9 mouse cellular contexts compared by ENCODE assay signal in the genomic region with DNA sequence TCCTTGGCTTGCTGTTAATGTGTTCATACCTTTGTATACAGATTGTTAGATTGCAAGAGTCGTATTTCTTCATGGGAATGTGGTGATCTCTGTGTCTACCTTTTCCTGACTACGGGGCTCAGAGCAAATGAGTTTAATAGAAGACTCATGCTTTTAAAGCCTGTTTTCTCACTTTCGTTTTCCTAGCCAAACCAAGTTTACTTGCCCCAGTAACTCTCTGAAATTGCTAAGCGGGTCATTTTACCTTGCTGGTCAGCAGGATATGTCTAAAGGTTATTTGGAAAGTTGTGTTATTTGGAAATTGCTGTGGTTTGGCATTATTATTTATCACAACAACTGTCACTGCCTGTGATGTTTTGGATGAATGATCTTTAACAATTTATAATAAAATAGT. TPM values are rescaled to one million over a fixed set of nuclear protein-coding genes. Genes with fewer than 3 reads are reported as not detected.
DNase-seq lines count a peak whose midpoint lies in the region; ATAC-seq and TF ChIP-seq lines count a peak whose summit lies in the region.
"Had no signal": no experiment of that assay in that cellular context is flagged by ENCODE, and none has a peak within 500 bp of the region (broad histone marks: within the 10 kb centered on the region; RNA-seq: fewer than 3 reads in every experiment).

No protein-coding gene starts in this region.

- H3K9me3 ChIP-seq in embryonic facial prominence, embryonic 10.5 days = no peaks in the 10 kb centered on the region
- H3K9me3 ChIP-seq in intestine, embryonic 16.5 days (ENCODE audit: control insufficient read depth, low read length) = no peaks in the 10 kb centered on the region
- H3K9me3 ChIP-seq in neural tube, embryonic 13.5 days = no peaks in the 10 kb centered on the region

- ATAC-seq in intestine, embryonic 16.5 days = no peak
- ATAC-seq in neural tube, embryonic 13.5 days (ENCODE audit: low read depth) = no peak

- intact Hi-C loops in left cerebral cortex, postnatal 14 days (cut with DNase I) = no loop called here

- peak overlapping the region; percentile 87 for H3K9ac ChIP-seq in intestine, embryonic 16.5 days (ENCODE audit: low read depth, low read length)
- peak overlapping the region; percentile 89 for H3K9ac ChIP-seq in neural tube, embryonic 13.5 days

- DNase-seq in layer of hippocampus, adult 2 months (ENCODE audit: low spot score in 2 of 2) = no peak
- no peak for DNase-seq in layer of hippocampus, adult 9-10 months (ENCODE audit: low spot score)
- no peak for DNase-seq in embryonic facial prominence, embryonic 10.5 days (ENCODE audit: low spot score)
- DNase-seq in left cerebral cortex, postnatal 14 days (ENCODE audit: low spot score in 2 of 2) = no peak
- DNase-seq in testis, postnatal 14 days (ENCODE audit: low spot score) = no peak
- DNase-seq in adrenal gland, adult 2 months = no peak
- DNase-seq: right cerebral cortex, postnatal 25 days had no signal

- peaks cover 18% of the 10 kb centered on the region for H3K36me3 ChIP-seq in embryonic facial prominence, embryonic 10.5 days (replicated peaks)
- no peaks in the 10 kb centered on the region for H3K36me3 ChIP-seq in intestine, embryonic 16.5 days (ENCODE audit: control insufficient read depth, insufficient read depth, low read length)
- H3K36me3 ChIP-seq in neural tube, embryonic 13.5 days = peaks cover 12% of the 10 kb centered on the region; the same call in 1 of the 2 replicates

- no peaks in the 10 kb centered on the region for H3K27me3 ChIP-seq in embryonic facial prominence, embryonic 10.5 days (replicated peaks; ENCODE audit: low read depth, poor library complexity, severe bottlenecking)
- H3K27me3 ChIP-seq in intestine, embryonic 16.5 days (replicated peaks; ENCODE audit: control insufficient read depth, insufficient read depth, low read length) = no peaks in the 10 kb centered on the region
- no peaks in the 10 kb centered on the region for H3K27me3 ChIP-seq in neural tube, embryonic 13.5 days

- peaks cover 27% of the 10 kb centered on the region for H3K4me1 ChIP-seq in embryonic facial prominence, embryonic 10.5 days
- H3K4me1 ChIP-seq in intestine, embryonic 16.5 days (ENCODE audit: control insufficient read depth, insufficient read depth, low read length) = peaks cover 26% of the 10 kb centered on the region
- H3K4me1 ChIP-seq in neural tube, embryonic 13.5 days (replicated peaks) = peaks cover 42% of the 10 kb centered on the region

- TF ChIP-seq CTCF in layer of hippocampus, adult 2 months (conservative IDR thresholded peaks at IDR 0.05) = no peak

- H3K27ac ChIP-seq in layer of hippocampus, adult 2 months = no peak overlapping the region
- H3K27ac ChIP-seq in embryonic facial prominence, embryonic 10.5 days (replicated peaks) = peak overlapping the region; percentile 88; the same call in 1 of the 2 replicates
- no peak overlapping the region for H3K27ac ChIP-seq in intestine, embryonic 16.5 days (ENCODE audit: low read length)
- H3K27ac ChIP-seq in neural tube, embryonic 13.5 days (replicated peaks) = no peak overlapping the region

- peak overlapping the region; percentile 87 for H3K4me2 ChIP-seq in intestine, embryonic 16.5 days (ENCODE audit: low read depth, low read length)
- H3K4me2 ChIP-seq in neural tube, embryonic 13.5 days = peak overlapping the region; percentile 97

- WGBS in embryonic facial prominence, embryonic 10.5 days = 63% methylated on average over 4 of the region's 4 CpGs
- WGBS in intestine, embryonic 16.5 days = 41% methylated on average over 4 of the region's 4 CpGs
- 54% methylated on average over 4 of the region's 4 CpGs for WGBS in neural tube, embryonic 13.5 days

- peak overlapping the region; percentile 93 for H3K4me3 ChIP-seq in layer of hippocampus, adult 2 months
- peak overlapping the region; percentile 97 for H3K4me3 ChIP-seq in embryonic facial prominence, embryonic 10.5 days
- peak overlapping the region; percentile 91 for H3K4me3 ChIP-seq in intestine, embryonic 16.5 days (ENCODE audit: low read length)
- peak overlapping the region; percentile 89 for H3K4me3 ChIP-seq in neural tube, embryonic 13.5 days

RNA-seq across cellular contexts. Expression of gene Ubr4, which starts 29.0 kb away (rescaled TPM):
- 100 to 1,000 TPM; 171 to 176 TPM for total RNA-seq in layer of hippocampus, adult 2 months (2021)
- 60.5 and 64.9 TPM in 2 replicates for polyA plus RNA-seq in embryonic facial prominence, embryonic 10.5 days (2016; fragmentation: Nextera tagmentation; extraction: Ambion mirVana)
- polyA plus RNA-seq in intestine, embryonic 16.5 days (2015; fragmentation: Nextera tagmentation; extraction: Ambion mirVana) = 43.7 and 44.8 TPM in 2 replicates
- 74.8 and 82.5 TPM in 2 replicates for polyA plus RNA-seq in neural tube, embryonic 13.5 days (2015; fragmentation: Nextera tagmentation; extraction: Ambion mirVana)
- 100 to 1,000 TPM; 158 to 164 TPM for total RNA-seq in left cerebral cortex, postnatal 14 days (2021)
- 100 to 1,000 TPM; 123 to 184 TPM for total RNA-seq in adrenal gland, adult 2 months (2021)
- polyA plus RNA-seq in adrenal gland, adult 2 months (2012; rRNA removed) = 174 and 180 TPM in 2 replicates

RNA-seq across cellular contexts. Expression of gene Emc1, which starts 29.1 kb away (rescaled TPM):
- 10 to 100 TPM; 90.8 to 96.6 TPM for total RNA-seq in layer of hippocampus, adult 2 months (2021)
- polyA plus RNA-seq in embryonic facial prominence, embryonic 10.5 days (2016; fragmentation: Nextera tagmentation; extraction: Ambion mirVana) = 30.3 and 33.1 TPM in 2 replicates
- 16.7 and 18.0 TPM in 2 replicates for polyA plus RNA-seq in intestine, embryonic 16.5 days (2015; fragmentation: Nextera tagmentation; extraction: Ambion mirVana)
- 39.9 and 41.7 TPM in 2 replicates for polyA plus RNA-seq in neural tube, embryonic 13.5 days (2015; fragmentation: Nextera tagmentation; extraction: Ambion mirVana)
- total RNA-seq in left cerebral cortex, postnatal 14 days (2021) = 10 to 100 TPM; 77.7 to 82.3 TPM
- total RNA-seq in adrenal gland, adult 2 months (2021) = 10 to 100 TPM; 50.3 to 61.3 TPM
- polyA plus RNA-seq in adrenal gland, adult 2 months (2012; rRNA removed) = 42.1 and 53.3 TPM in 2 replicates

RNA-seq across cellular contexts. Expression of gene Mrto4, which starts 29.1 kb away (rescaled TPM):
- total RNA-seq in layer of hippocampus, adult 2 months (2021) = 10 to 100 TPM; 51.5 to 53.6 TPM
- polyA plus RNA-seq in embryonic facial prominence, embryonic 10.5 days (2016; fragmentation: Nextera tagmentation; extraction: Ambion mirVana) = 180 and 187 TPM in 2 replicates
- polyA plus RNA-seq in intestine, embryonic 16.5 days (2015; fragmentation: Nextera tagmentation; extraction: Ambion mirVana) = 92.4 and 109 TPM in 2 replicates
- polyA plus RNA-seq in neural tube, embryonic 13.5 days (2015; fragmentation: Nextera tagmentation; extraction: Ambion mirVana) = 86.7 and 90.3 TPM in 2 replicates
- total RNA-seq in left cerebral cortex, postnatal 14 days (2021) = 10 to 100 TPM; 38.2 to 48.5 TPM
- total RNA-seq in adrenal gland, adult 2 months (2021) = 10 to 100 TPM; 54.1 to 70.6 TPM
- 13.8 and 18.3 TPM in 2 replicates for polyA plus RNA-seq in adrenal gland, adult 2 months (2012; rRNA removed)
